Mouse (Mus musculus): ENCODE measurements around the gene Trmt44. TPM values are rescaled to one million over a fixed set of nuclear protein-coding genes. Genes with fewer than 3 reads are reported as not detected.

The Trmt44 gene
- total and polyA plus RNA-seq, 3 experiments, result 14.3 to 16.6 TPM; not detected in 1

DNA sequence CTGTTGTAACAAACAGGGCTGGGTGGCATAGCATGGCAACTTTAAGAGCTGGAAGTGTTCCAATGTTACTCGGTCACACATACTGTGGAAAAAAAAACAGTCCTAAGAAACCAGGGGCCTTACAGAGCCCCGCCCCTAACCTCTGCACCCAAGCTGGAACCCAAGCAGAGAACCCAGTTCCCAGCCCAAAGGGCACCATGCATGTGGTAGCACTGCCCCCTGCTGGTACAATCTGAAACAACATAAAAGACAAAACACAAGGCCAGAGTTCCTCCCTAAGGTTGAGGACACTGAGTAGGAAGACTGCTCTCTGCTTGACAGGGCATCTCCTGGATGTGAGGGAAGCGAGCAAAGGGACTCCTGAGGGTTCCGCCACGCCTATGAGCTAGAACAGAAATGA is 64.3 kb downstream of the Trmt44 start:
- DNase-seq (ENCODE audit: low read depth, low spot score), result peak; percentile 19
- TF ChIP-seq CTCF (IDR thresholded peaks at IDR 0.05 in 2 of 3, conservative IDR thresholded peaks at IDR 0.05 in 1 of 3; ENCODE audit: control insufficient read depth in 1 of 3, insufficient read depth in 1 of 3, low read depth in 2 of 3, low read length in 3 of 3, poor library complexity in 1 of 3, severe bottlenecking in 1 of 3), result peak; percentile 41 to 55 (median 43)
- 0 out of 2 replicates have a peak, but pooled peaks have one; percentile 12 for TF ChIP-seq ZC3H11A (IDR thresholded peaks at IDR 0.05; ENCODE audit: low read depth, low read length)
- no peak for TF ChIP-seq RCOR1 (IDR thresholded peaks at IDR 0.05; ENCODE audit: low read depth, low read length)
- TF ChIP-seq SMC3 (IDR thresholded peaks at IDR 0.05; ENCODE audit: low read depth, low read length), result peak; percentile 28
- TF ChIP-seq RAD21 (IDR thresholded peaks at IDR 0.05; ENCODE audit: low read depth, low read length), result peak; percentile 47
- no peaks in the 10 kb centered on the region for H3K27me3 ChIP-seq (ENCODE audit: control insufficient read depth in 1 of 2, insufficient read depth in 2 of 2, low read length in 2 of 2)

More for the DNA sequence above, 64.3 kb downstream of the Trmt44 start:
- no peaks in the 10 kb centered on the region for H3K36me3 ChIP-seq (ENCODE audit: control insufficient read depth in 1 of 2, insufficient read depth in 2 of 2, low read length in 2 of 2)
- no peak overlapping the region for H3K4me3 ChIP-seq (ENCODE audit: control insufficient read depth in 1 of 2, insufficient read depth in 1 of 2, low read depth in 2 of 2, low read length in 2 of 2)
- no peak overlapping the region for H3K9ac ChIP-seq (ENCODE audit: control insufficient read depth, low read depth, low read length, poor library complexity, severe bottlenecking)
- H3K79me2 ChIP-seq (ENCODE audit: control insufficient read depth, insufficient read depth, low read length, poor library complexity), result no peaks in the 10 kb centered on the region
- no peak overlapping the region for H3K27ac ChIP-seq (ENCODE audit: control insufficient read depth, low read depth, low read length)
- no peaks in the 10 kb centered on the region for H3K9me3 ChIP-seq (replicated peaks; ENCODE audit: insufficient read depth, low read length)
- no peaks in the 10 kb centered on the region for H3K4me1 ChIP-seq (ENCODE audit: control insufficient read depth in 1 of 2, insufficient read depth in 2 of 2, low read length in 2 of 2)

Other genes starting within 250 kb of the Trmt44 start
- gene Hmx1, start 186.0 kb downstream of the Trmt44 start, total RNA-seq (2012; rRNA removed), result not detected in 2 replicates
- not detected for gene Hmx1, start 186.0 kb downstream of the Trmt44 start, polyA plus RNA-seq (2012; ENCODE audit: insufficient read depth in 1 of 2, insufficient read length in 2 of 2, low read depth in 1 of 2, low replicate concordance in 2 of 2, missing spikeins in 1 of 2)
- not detected in 2 replicates for gene Cpz, start 49.4 kb downstream of the Trmt44 start, total RNA-seq (2012; rRNA removed)
- under 1 TPM in 1 of 2 experiments, not detected in 1; 0.10 TPM for gene Cpz, start 49.4 kb downstream of the Trmt44 start, polyA plus RNA-seq (2012; ENCODE audit: insufficient read depth in 1 of 2, insufficient read length in 2 of 2, low read depth in 1 of 2, low replicate concordance in 2 of 2, missing spikeins in 1 of 2)
- gene Acox3, start 8.0 kb upstream of the Trmt44 start, total RNA-seq (2012; rRNA removed), result 3.9 and 6.5 TPM in 2 replicates
- 10 to 100 TPM in 1 of 2 experiments, not detected in 1; 11.4 TPM for gene Acox3, start 8.0 kb upstream of the Trmt44 start, polyA plus RNA-seq (2012; ENCODE audit: insufficient read depth in 1 of 2, insufficient read length in 2 of 2, low read depth in 1 of 2, low replicate concordance in 2 of 2, missing spikeins in 1 of 2)
- gene Htra3, start 104.7 kb upstream of the Trmt44 start, total RNA-seq (2012; rRNA removed), result not detected in 2 replicates
- not detected for gene Htra3, start 104.7 kb upstream of the Trmt44 start, polyA plus RNA-seq (2012; ENCODE audit: insufficient read depth in 1 of 2, insufficient read length in 2 of 2, low read depth in 1 of 2, low replicate concordance in 2 of 2, missing spikeins in 1 of 2)
- gene Sh3tc1, start 164.9 kb upstream of the Trmt44 start, total RNA-seq (2012; rRNA removed), result not detected in 2 replicates
- not detected for gene Sh3tc1, start 164.9 kb upstream of the Trmt44 start, polyA plus RNA-seq (2012; ENCODE audit: insufficient read depth in 1 of 2, insufficient read length in 2 of 2, low read depth in 1 of 2, low replicate concordance in 2 of 2, missing spikeins in 1 of 2)
- gene Ablim2, start 182.8 kb upstream of the Trmt44 start, total RNA-seq (2012; rRNA removed), result not detected in 2 replicates
- not detected for gene Ablim2, start 182.8 kb upstream of the Trmt44 start, polyA plus RNA-seq (2012; ENCODE audit: insufficient read depth in 1 of 2, insufficient read length in 2 of 2, low read depth in 1 of 2, low replicate concordance in 2 of 2, missing spikeins in 1 of 2)

All from MEL (cell line).